Mouse (Mus musculus) embryonic facial prominence, embryonic 10.5 days (tissue): ENCODE results near the gene Irgm2. TPM values are rescaled to one million over a fixed set of nuclear protein-coding genes. Genes with fewer than 3 reads are reported as not detected.

Source experiments
- polyA plus RNA-seq: library from polyadenylated mRNA; unstranded; fragments of >200 nt; fragmentation: Nextera tagmentation; extraction: Ambion mirVana; gene quantifications from 2 replicates; pipeline ENCODE4 v1.2.1, GENCODE M21; 2016

The Irgm2 gene
- polyA plus RNA-seq, 1 experiment from 2014 or later = 0.54 TPM

Other genes with a start within 250 kb of the Irgm2 start
- 17.2 and 18.6 TPM in 2 replicates for gene Larp1, start 190.6 kb upstream of the Irgm2 start, polyA plus RNA-seq
- gene Gm12248, start 106.5 kb upstream of the Irgm2 start, polyA plus RNA-seq = not detected in 2 replicates
- 105 and 107 TPM in 2 replicates for gene Cnot8, start 95.5 kb upstream of the Irgm2 start, polyA plus RNA-seq
- 39.6 and 40.5 TPM in 2 replicates for gene Gemin5, start 31.1 kb upstream of the Irgm2 start, polyA plus RNA-seq
- gene Mrpl22, start 28.0 kb upstream of the Irgm2 start, polyA plus RNA-seq = 143 and 146 TPM in 2 replicates
- 2.1 and 2.8 TPM in 2 replicates for gene Igtp, start 62 bp upstream of the Irgm2 start, polyA plus RNA-seq
- 0.06 TPM in 1 of 2 replicates, not detected in the other for gene 4930438A08Rik, start 75.2 kb downstream of the Irgm2 start, polyA plus RNA-seq
- 27.7 and 29.7 TPM in 2 replicates for gene Zfp692, start 107.5 kb downstream of the Irgm2 start, polyA plus RNA-seq
- 24.7 and 27.1 TPM in 2 replicates for gene Zfp672, start 130.7 kb downstream of the Irgm2 start, polyA plus RNA-seq
- 40.7 and 44.3 TPM in 2 replicates for gene Sh3bp5l, start 131.1 kb downstream of the Irgm2 start, polyA plus RNA-seq
- gene Lypd8, start 179.4 kb downstream of the Irgm2 start, polyA plus RNA-seq = not detected in 2 replicates
- not detected in 2 replicates for gene 1810065E05Rik, start 221.5 kb downstream of the Irgm2 start, polyA plus RNA-seq
- gene Gm12253, start 232.9 kb downstream of the Irgm2 start, polyA plus RNA-seq = not detected in 2 replicates